Mouse (Mus musculus): ENCODE data around the gene Dcun1d3.

Gene Dcun1d3

DNA sequence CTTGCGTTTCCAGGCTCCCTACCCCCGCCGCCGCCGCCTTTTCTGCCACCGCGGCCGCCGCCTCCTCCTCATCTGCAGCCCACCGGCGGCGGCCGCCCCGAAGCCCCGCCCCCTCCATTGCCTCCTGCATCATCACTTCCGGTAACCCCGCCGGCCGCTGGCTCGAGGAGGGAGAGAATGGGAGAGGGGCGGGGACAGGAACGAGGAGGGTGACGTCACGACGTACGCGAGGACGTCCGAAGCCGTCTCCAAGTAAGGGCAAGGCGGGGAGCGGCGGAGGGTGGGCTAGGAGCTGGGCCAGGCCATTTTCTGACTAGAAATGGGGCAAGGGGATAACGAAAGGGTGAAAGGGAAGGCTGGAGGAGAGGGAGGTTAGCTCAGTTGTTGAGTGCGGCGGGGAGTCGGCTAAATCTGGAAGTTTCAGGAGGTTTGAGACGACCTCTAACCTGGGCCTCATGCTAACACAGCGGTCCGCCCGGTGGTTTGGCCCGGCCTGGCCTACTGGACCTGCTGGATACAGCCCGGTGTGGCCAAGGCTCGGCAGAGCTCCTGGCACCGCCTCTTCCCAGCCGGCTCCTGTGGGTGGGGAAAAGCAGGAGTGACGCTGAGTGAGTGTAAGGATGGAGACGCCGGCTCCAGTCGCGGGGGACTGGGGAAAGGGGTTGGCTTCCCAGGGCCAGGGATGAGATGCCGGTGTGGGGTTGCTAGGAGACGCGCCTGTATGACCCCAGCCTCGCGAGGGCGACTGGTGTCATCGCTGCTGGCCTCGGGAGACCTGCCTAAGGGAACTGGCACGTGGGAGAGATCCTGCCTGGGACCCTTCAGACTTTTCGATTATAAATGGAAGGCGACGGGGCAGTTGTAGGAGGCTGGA lies at the start of gene Dcun1d3, which contains the start of gene Lyrm1:
Dcun1d3 (minus strand) TSS at position 660 of the 874 bp plus-strand sequence.
Lyrm1 (plus strand) TSS at position 223 of the 874 bp plus-strand sequence.
- in situ Hi-C loops (cut with MboI, MseI): loop anchor here (10.0 kb wide), 1 partner anchor 1789 kb away; no protein-coding TSS in a partner anchor

DNA sequence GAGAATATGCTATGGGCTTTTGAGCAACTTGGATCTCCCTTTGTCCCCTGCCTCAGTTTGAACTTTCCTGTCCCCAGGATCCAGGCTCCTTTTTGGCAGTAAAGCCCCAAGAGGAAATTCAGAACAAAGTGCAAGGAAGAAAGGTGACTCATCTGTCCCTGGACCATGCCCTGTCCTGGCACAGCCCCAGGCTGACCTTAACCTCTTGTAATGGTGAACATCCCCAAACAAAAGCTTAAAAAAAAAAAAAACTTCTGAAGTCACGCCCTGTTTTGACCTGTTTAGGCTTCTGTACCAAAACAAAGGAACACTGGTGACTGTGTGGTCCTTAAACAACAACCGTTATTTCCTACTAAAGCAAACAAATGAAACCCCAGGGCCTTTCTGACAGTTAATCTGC lies 45.5 kb upstream of the Dcun1d3 start:
- in situ Hi-C loops (cut with MboI, MseI): no loop called here

DNA sequence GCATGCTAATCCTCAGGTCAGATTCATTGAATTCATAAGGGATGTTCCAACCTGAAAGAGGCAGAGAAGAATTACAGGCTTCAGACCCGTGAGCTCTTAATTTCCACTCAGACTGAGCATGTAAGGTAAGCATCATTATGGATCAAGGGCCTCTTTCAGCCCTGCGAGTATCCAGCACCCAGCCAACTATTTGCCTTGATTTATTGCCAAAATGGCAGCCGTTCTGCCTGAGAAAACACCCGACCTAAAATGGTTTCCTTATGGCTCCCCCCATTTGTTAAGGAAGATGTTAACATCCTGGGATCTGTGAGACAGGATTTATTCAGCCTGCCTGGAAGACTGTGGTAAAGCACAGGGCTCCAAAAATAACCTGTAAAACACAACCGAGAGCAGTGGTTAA lies 40.9 kb upstream of the Dcun1d3 start:
- in situ Hi-C loops (cut with MboI, MseI): no loop called here

DNA sequence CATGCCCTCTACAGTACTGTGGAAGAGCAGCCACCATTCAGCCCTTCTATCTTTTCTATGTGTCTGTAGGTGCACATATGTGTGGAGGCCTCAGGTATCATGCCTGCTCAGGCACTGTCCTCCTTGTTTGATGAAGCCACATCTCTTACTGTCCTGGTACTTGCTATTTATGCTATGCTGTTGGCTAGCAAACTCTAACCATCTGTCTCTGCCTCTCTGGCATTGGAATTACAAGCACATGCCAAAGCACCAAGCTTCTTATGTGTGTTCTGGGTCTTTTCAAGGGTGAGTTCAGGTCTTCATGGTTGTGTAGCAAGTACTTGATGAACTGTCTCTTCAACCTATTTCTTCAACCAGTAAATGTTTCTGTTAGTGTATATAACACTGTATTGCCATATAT lies 40.2 kb upstream of the Dcun1d3 start:
- in situ Hi-C loops (cut with MboI, MseI): no loop called here

DNA sequence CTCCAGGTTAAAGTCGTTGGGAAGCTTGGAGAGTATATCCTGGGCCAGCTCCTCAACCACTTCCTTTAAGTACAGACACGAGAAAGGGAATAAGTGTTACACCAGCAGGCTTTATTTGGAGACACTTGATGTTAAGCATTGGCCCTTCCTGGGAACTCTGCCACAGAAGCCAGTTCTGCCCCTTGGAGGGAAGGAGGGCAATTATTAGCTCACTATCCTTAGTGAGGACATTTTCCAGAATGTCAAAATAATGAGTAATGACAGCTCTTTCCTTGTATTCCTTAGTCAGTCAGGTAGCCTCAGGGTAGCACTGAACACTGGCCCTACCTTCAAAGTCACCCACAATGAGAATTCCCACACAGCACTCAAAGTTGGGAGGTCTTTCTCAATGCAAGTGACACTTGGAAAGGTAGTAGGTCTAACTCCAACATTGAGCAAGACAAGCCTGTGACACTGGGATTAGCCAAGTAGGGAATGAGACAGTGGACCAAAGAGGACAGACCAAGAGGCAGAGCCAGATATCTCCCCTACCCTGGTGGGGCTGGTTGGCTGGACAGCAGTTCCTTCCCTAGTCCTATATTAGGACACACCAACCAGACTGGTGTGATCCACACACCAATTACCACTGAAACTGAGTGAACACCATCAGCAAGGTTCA lies 32.8 kb upstream of the Dcun1d3 start:
- in situ Hi-C loops (cut with MboI, MseI): no loop called here

GRCm38 (mm10) chr7:119921054-119921453 lies 25.0 kb upstream of the Dcun1d3 start:
- in situ Hi-C loops (cut with MboI, MseI): no loop called here

GRCm38 (mm10) chr7:119920457-119920856 lies 24.4 kb upstream of the Dcun1d3 start:
- in situ Hi-C loops (cut with MboI, MseI): no loop called here

GRCm38 (mm10) chr7:119911727-119912126 lies 15.6 kb upstream of the Dcun1d3 start:
- in situ Hi-C loops (cut with MboI, MseI): loop anchor here (5.0 kb wide), 1 partner anchor 59 kb away; no protein-coding TSS in a partner anchor

DNA sequence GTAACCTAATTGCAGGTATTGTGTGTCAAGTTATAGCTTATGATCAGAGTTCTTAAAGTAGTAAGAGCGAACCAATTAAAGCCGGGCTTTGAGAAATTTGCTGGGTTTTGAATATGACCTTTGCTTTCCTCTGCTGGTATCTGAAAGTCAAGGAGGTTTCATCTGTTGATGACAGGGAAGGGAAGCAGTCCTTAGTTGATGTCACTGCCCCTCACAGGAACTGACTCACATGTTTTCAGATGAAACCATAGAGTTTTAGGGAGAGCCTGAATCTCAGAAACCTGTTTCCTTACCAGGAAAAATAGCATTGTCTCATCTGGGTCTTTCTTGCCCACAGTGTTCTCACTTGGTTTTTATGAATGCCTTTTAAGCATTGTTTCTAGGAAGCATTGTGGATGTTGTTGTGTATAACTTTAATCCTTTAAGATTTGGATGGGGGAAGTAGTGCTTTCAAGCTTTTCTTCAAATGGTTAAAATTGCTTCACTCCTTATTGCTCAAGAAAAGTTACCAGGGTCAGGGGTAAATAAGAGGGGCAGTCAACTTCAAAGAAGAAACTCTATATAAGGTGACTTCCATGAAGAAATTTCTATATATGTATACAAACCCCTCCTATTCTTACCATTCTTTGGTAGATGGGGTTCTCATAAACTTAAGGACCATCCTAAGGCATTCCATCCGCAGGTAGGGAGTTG lies 10.6 kb upstream of the Dcun1d3 start:
- in situ Hi-C loops (cut with MboI, MseI): no loop called here

DNA sequence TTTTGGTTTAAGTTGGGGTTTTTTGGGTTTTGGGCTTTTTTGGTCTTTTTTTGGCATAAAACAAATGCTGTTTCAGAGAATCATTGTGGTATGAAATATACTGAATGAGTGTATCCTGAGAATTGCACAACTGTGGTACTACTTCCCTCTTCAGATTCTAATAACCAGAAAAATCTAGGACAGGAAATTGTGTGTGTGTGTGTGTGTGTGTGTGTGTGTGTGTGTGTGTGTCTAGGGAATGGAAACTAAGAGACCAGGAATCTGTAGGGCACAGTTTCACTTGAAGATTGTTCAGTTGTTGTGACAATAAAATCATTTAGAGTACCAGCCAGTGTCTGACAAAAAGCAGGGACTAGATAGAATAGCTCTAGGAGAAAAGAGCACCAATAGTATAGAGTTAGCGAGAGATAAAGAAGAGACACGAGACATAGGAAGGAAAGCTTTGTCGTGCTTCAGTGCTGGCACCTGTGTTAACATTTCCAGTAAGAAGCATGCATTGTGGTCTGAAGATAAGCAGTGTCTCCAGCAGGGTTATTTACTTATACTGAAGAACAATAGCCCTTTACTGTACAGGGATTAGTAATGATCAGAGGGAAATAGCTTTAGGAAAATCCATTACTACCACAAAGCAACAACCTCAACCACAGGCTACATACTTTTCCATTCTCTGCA lies 3.4 kb upstream of the Dcun1d3 start:
- in situ Hi-C loops (cut with MboI, MseI): loop anchor here (10.0 kb wide), 1 partner anchor 1785 kb away; no protein-coding TSS in a partner anchor

GRCm38 (mm10) chr7:119898247-119898856 lies 2.3 kb upstream of the Dcun1d3 start:
- in situ Hi-C loops (cut with MboI, MseI): loop anchor here (10.0 kb wide), 1 partner anchor 1786 kb away; no protein-coding TSS in a partner anchor

DNA sequence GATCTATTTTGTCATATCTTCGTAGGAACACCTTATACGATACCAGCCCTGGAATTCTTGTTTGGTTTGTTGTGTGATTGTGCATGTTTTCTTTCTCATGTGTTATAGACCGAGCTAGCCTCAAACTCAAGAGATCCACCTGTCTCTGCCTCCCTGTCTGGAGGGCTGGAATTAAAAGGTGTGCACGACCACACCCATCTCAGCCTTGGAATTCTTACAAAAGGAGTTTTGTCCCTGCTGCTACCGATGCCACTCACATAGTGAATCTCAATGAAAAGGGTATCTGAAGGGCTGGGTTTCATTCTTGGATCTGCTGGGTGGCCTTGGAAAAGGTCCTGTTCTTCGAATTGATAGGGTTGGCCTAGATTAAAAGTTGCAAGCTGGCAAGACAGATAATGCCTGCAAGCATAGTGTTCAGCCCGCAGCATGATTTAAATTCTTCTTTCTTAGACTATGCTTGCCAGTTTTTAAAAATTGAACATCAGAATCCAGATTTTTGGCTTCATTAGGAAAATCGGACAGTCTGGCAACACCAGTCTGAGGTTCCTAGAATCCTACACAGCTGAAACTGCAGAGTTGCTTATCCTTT lies 1.5 kb upstream of the Dcun1d3 start:
- in situ Hi-C loops (cut with MboI, MseI): loop anchor here (10.0 kb wide), 1 partner anchor 1787 kb away; no protein-coding TSS in a partner anchor

GRCm38 (mm10) chr7:119894818-119895544 lies 1.1 kb downstream of the Dcun1d3 start:
- in situ Hi-C loops (cut with MboI, MseI): loop anchor here (10.0 kb wide), 1 partner anchor 1790 kb away; no protein-coding TSS in a partner anchor

DNA sequence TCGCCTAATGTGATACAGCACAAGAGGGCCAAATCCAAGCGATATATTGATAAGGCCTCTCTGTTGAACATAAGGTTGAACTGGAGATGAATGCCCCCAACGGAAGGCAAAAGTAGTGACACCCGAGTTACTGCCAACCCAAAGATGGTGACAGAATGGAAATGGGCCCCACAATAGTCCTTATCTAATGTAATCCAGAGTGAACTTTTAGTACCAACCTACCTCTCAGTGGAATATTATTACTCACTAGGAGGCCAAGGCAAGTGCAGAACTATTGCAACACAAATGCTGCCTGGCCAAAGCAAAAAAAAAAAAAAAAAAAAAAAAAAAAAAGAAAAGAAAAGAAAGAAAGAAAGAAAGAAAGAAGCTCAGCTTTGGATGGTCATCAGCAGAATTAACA lies 3.4 kb downstream of the Dcun1d3 start:
- in situ Hi-C loops (cut with MboI, MseI): loop anchor here (10.0 kb wide), 1 partner anchor 1792 kb away; no protein-coding TSS in a partner anchor

- in situ Hi-C loops (cut with MboI, MseI): loop anchor here (10.0 kb wide), 1 partner anchor 1793 kb away; no protein-coding TSS in a partner anchor
Measured at GRCm38 (mm10) chr7:119892198-119892597, 3.9 kb downstream of the Dcun1d3 start.

- in situ Hi-C loops (cut with MboI, MseI): loop anchor here (10.0 kb wide), 1 partner anchor 1163 kb away; no protein-coding TSS in a partner anchor
Measured at GRCm38 (mm10) chr7:119887887-119888286, 8.2 kb downstream of the Dcun1d3 start.

GRCm38 (mm10) chr7:119881229-119881628 lies 14.9 kb downstream of the Dcun1d3 start:
- in situ Hi-C loops (cut with MboI, MseI): loop anchor here (10.0 kb wide), 1 partner anchor 1156 kb away; no protein-coding TSS in a partner anchor

- in situ Hi-C loops (cut with MboI, MseI): loop anchor here (10.0 kb wide), 1 partner anchor 1156 kb away; no protein-coding TSS in a partner anchor
Measured at GRCm38 (mm10) chr7:119880345-119880744, 15.8 kb downstream of the Dcun1d3 start.

- in situ Hi-C loops (cut with MboI, MseI): no loop called here
Measured at GRCm38 (mm10) chr7:119879171-119879570, 16.9 kb downstream of the Dcun1d3 start.
